Mouse (Mus musculus) kidney, adult 2 months (tissue): ENCODE measurements at regions not wholly inside any gene's neighbourhood (a gene's known extent, or its start where the extent isn't known, plus 50 kb on each side); places are given as distances from the start of the nearest gene placed in this dataset.

ENCODE experiments used
- CTCF ChIP-seq: fragments of 200-500 bp; conservative IDR thresholded peaks from 2 replicates; pipeline ENCODE4 v1.5.1; 2011; ENCODE audit warnings: low read depth, mild to moderate bottlenecking, control low read depth, low read length, moderate library complexity, mixed read lengths; ENCODE audit not compliant: insufficient read depth, insufficient read length
- POLR2A ChIP-seq: fragments of 200-500 bp; IDR thresholded peaks from one replicate; pipeline ENCODE4 v1.6.1; 2011; ENCODE audit warnings: low read depth, low read length, control low read depth

DNA sequence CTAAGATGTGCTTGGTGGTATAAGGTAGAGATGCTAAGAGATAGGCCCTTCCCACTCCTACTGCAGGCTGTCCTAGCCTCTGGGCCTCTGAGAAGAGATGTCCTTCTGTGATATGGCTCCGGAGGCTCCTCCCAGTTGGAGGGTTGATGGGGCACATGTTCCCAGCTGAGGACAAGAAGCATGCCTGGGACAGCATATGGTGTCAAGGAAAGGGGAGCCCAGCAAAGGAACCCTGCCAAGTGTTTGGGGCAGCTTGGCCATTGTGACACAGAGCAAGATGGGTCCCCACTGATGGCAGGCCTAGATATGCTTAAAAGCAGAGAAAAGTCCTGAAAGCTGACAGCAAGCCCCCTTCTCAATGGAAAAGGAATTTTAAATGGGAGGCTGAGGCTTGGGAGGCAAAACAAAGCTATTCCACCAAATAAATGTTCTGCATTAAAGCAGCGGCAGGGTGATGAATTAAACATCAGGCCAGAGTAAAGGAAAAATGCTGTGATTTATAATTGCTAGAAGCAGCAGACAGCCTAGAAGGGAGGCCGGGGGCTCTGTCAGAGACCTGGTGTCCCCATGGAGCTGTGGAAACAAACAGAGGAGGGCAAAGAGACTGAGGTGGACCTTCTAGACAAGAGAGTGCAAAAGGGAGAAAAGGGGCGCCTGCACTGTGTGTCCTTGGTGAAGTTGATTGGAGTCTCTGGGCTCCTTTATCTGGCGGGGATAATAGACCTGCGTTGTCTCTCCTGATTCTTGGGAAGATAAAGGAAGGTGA lies 246.0 kb downstream of the Lrfn2 start:
- TF ChIP-seq CTCF, result no peak
- no peak for TF ChIP-seq POLR2A
